Mouse (Mus musculus) thymus, postnatal 14 days (tissue): Measurements from ENCODE around the gene Wwc1.
"Not testable (repeated sequence)": the region's sequence is repeated elsewhere in the genome, so short reads cannot be mapped to it uniquely, and the experiment has no call there.

Experiments used
- DNase-seq: peaks from one replicate; pipeline ENCODE4 v3.0.0; 2021

Gene Wwc1

DNA sequence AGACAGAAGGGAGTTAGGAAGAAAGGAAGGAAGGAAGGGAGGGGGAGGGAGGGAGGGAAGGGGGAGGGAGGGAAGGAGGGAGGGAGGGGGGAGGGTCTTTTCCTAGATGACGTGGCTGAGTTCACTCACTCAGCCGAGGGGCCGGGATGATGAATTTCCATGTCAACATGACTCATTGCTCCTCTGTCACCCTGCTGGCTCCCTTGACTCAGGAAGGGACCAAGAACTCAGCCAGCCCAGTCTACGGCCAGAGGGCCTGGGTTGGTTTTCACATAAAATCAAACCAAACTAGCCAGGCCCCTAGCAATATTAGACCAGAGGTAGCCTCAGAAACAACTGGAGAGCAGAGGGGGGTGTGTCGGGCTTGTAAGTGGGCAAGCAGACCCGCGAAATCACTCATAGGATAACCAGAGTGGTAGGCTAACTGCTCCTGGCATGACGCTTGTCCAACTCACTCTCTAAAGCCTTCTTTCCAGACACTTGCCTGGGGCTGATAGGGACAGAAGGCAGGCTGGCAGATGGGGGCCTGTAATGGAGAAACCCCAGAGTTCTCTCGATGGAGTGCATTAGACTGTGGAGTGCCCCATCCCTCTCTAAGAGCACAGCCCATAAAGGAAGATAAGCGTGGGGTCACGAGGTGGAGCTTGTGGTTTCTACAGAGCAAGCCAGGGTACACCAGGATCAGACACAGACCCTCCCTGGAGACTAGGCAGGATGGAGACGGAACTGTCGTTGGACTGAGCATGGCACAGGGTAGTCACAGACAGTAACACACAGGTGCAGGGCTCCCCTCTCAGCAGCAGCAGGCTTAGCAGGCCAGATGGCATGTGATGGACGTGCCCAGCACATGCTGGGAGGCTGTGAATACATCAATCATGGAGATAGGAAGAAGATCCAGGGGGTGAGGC lies 102.4 kb downstream of the Wwc1 start:
- no peak for DNase-seq

- DNase-seq: no peak
Measured at GRCm38 (mm10) chr11:35873624-35874244, 106.6 kb downstream of the Wwc1 start.

DNA sequence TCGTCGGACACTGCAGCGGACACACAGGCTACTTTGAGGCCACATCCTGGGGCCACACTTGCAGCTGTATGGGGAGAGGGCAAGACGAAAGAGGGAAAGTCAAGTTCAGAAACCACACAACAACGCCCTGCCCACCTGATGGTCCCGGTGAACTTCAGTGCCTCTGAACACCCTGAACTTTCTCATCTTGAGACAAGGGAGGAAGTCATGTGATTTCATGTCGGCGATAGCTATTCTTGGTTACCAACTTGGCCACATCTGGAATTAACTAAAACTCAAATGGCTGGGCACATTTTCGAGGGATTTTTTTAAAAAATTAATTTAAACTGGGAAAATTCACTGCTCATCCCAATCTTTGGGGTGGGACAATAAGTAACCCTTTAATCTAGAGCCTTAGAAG lies 109.4 kb downstream of the Wwc1 start:
- no peak for DNase-seq

DNA sequence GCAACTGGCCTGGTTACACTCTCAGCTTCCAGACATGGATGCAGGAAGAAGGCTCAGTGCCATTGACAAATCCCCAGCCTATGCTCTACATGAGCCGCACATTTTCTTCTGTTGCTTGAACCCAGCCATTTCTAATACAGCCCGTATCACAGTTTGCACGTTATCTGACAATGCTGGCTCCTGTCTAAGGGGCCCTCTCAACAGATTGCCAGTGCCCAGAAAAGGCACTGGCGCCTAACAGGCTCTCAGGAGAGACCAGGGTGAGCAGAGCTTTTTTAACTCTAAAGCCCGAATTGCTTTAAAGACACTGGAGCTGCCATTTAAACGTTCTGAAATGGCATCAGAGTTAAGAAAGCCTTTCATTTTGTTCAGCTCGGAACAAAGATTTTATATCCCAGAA lies 114.2 kb downstream of the Wwc1 start:
- DNase-seq: no peak

DNA sequence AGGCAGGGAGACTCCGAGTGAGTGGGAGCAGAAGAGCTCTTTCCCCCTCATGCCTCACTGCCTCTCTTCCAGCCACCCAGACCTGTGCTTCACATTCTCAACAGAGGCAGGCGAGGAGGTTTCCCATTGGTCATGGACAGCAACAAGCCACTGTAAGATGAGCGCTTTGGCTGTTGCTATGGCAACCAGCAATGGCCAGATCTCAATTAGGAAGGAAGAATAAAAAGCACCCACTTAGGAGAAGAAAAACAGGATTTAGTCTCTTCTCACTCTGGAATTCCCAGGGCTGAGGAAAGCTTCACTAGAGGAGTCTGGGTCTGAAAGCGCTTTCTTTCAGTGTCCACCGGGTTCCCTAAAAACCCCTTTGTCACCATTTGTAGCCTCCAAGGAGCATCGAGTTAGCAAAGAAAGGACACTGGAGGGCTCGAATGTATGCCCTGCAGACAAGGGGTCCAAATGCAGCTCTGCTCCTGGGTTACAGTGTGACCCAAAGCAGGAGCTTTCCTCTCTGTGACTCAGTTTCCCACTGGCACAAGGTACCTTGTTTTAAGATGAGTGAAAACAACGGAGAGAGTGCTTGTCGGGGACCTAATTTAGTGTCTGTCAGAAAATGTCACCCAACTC lies 115.2 kb downstream of the Wwc1 start:
- no peak for DNase-seq

- no peak for DNase-seq
Measured at GRCm38 (mm10) chr11:35863653-35864052, 116.7 kb downstream of the Wwc1 start.

- no peak for DNase-seq
Measured at GRCm38 (mm10) chr11:35857395-35858067, 122.8 kb downstream of the Wwc1 start.

GRCm38 (mm10) chr11:35856359-35857040 lies 123.8 kb downstream of the Wwc1 start:
- no peak for DNase-seq

GRCm38 (mm10) chr11:35855567-35855966 lies 124.8 kb downstream of the Wwc1 start:
- DNase-seq: no peak

GRCm38 (mm10) chr11:35854941-35855340 lies 125.4 kb downstream of the Wwc1 start:
- no peak for DNase-seq

- no peak for DNase-seq
Measured at GRCm38 (mm10) chr11:35853651-35854050, 126.7 kb downstream of the Wwc1 start.

GRCm38 (mm10) chr11:35852731-35853130 lies 127.6 kb downstream of the Wwc1 start:
- DNase-seq: peak; percentile 40

DNA sequence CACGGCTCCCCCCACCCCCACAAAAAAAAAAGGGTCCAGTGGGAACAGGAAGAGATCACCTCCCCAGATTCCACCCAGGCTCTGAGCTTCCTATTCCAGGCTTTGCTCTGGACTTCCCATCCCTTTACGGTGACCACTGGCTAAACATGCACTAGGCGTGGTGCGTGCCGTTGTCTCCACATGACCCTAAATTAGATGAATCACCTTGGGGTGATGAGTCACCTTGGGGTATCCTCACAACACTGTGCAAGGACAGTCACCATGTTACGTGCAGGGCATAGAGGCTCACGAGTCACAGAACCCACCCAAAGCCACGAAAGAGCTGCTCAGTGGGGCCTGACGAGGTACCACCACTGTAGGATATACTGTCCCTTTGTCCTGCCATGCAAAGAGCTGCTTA lies 136.0 kb downstream of the Wwc1 start:
- no peak for DNase-seq

DNA sequence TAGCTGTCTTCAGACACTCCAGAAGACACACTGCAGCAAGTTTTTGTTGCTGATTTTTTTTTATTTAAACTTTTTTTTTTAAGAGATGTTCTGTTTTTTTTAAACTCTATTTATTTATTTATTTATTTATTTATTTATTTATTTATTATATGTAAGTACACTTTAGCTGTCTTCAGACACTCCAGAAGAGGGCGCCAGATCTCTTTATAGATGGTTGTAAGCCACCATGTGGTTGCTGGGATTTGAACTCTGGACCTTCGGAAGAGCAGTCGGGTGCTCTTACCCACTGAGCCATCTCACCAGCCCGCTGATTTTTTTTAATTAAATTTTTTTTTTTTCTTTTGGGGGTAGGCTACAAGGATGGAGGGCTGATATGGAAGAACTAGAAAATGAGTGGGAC lies 137.8 kb downstream of the Wwc1 start:
- peak; percentile 21 for DNase-seq

DNA sequence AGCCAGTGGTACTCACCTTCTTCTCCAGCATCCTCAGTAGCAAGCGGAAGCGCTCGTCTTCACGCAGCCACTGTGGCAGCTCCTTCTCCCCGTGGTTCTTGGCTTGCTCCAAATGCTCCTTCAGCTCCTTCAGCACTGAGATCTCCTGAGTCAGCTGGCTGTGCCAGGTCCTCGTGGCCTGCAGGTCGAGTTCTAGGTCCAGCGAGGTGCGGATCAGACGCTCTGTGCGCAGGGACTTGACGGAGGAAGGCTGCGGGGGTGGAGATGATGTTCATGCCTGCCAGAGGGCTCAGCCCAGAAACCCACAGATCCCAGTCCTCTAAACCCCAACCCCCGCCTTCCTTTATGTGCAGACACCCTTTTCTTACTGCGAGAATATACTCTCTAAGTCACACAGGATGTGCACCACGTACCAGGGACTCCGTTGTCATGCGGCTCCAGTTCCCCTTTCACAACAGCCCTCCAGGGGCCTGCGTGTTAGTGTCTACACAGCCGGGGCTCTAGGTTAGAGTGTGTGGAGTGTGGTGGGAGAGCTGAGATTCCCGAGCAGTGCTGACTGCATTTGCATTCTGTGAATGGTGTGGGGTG lies 138.5 kb downstream of the Wwc1 start:
- DNase-seq: peak; percentile 18

DNA sequence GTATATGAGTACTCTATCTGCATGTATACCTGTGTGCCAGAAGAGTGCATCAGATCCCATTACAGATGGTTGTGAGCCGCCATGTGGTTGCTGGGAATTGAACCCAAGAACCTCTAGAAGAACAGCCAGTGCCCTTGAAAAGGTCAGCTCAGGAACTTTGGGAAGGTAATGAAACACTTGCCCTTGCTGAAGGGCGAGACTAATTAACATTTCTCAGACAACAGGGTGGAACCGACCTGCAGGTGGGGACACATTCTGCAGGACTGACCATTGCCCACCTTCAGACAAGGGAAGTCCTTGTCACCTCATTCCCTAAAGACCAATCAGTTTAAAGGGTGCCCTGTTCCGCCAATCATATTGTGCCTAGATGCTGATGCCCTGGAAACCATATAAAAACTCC lies 139.5 kb downstream of the Wwc1 start:
- not testable (repeated sequence) for DNase-seq

DNA sequence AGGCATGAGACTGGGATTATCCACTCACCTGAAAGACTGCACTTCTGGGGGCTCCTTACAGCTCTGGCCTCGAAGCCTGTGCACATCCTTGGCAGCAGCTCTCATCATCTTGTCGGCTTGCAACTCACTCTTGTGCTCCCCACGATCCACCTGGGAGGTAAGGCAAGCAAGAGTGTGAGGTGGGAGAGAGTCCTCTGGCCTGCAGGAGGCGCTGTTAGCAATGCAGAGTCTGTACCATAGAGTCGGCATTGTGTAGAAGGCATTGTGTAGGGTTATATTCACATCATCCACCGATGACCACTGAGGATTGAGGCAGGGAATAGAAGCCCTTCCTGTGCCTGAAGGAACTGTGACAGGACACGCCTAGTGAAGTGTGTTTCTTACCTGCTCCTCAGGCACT lies 140.0 kb downstream of the Wwc1 start:
- DNase-seq: no peak

DNA sequence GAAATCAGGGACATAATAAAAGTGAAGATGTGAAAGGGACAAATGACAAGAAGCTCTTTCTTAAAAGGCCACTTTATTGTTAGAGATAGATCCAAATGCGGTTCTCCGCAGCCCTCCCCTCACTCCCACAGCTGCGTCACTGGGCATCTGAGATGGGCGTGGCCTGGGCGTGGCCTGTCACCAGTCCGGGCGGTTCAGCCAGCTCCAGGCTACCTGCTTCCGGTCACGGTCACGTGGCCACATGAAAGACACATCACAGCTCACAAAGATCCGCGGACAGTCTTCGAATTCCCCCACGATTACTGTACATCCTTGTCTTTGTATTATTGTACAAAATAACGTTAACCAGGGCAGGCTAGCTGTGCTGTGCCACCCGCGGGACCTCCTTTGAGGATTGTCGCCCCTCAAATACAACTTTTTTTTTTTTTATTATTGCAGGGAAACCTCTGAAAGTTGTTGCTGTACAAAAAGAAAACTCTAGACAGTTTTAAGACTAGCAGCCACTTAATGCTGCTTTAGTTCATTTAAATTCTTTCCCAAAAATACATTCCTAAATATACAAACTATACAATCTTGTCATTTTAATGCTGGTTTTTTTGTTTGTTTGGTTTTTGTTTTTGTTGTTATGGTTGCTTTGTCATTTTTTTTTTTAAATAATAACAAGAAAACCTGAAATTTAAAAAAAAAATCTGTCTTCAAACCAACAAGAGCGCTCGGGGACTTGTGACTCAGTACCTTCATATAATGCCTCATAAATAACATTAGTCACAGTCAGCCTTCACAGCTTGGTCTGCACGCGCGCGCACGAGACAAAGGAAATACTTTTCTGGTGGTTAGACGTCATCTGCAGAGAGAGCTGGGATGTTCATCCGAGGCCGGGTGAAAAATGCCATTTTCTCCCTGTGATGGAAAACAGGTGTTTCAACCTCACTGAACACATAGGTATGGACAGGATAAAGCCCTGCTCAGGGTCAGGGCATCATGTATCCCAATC lies 141.7 kb downstream of the Wwc1 start:
- DNase-seq: peak; percentile 81

- DNase-seq: no peak
Measured at GRCm38 (mm10) chr11:35837156-35838126, 142.9 kb downstream of the Wwc1 start.
